16 mouse cellular contexts compared by ENCODE assay signal in the genomic region with DNA sequence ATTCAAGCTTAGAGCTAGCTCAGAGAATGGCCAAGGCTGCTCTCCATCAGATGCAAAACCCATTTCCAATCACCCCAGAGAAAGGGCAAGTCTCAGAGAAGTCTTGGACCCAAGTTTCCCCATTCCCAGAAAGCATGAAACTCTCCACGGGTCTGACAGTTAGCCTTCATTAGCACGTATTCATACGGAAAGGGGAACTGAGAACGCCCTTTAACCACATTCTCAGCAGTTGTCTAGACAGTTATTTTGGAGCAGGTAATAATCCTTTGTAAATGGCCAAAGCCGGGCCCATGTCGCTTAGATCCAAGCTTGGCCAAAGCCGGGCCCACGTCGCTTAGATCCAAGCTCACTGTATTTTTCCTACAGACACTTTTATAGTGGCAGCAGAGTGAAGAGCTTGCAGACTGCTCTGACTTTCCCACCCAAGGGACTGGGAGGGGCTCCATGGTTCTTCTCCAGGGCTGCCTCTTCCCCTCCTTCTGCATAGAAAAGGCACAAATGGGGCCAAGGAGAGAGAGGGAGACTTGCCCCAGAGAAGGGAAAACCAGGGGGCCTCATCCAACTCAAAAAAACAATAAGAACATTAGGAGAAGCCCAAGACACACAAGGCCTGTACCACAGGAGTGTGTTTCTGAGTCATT. TPM values are rescaled to one million over a fixed set of nuclear protein-coding genes. Genes with fewer than 3 reads are reported as not detected.
DNase-seq lines count a peak whose midpoint lies in the region; TF ChIP-seq lines count a peak whose summit lies in the region.
"Had no signal": no experiment of that assay in that cellular context is flagged by ENCODE, and none has a peak within 500 bp of the region (broad histone marks: within the 10 kb centered on the region; RNA-seq: fewer than 3 reads in every experiment).

No protein-coding gene starts in this region.

- no peak overlapping the region for H3K4me3 ChIP-seq in gastrocnemius, adult 2 months
- H3K4me3 ChIP-seq: limb, embryonic 15.5 days; lung, embryonic 15.5 days; midbrain, embryonic 13.5 days; neural tube, embryonic 12.5 days had no signal

- TF ChIP-seq CTCF in gastrocnemius, adult 2 months (IDR thresholded peaks at IDR 0.05) = no peak

- intact Hi-C loops in gastrocnemius, adult 2 months (cut with DNase I) = no loop called here
- intact Hi-C loops in heart, postnatal 36 days (cut with DNase I) = no loop called here

- peak overlapping the region; percentile 36 for H3K27ac ChIP-seq in gastrocnemius, adult 2 months
- H3K27ac ChIP-seq: limb, embryonic 15.5 days; lung, embryonic 15.5 days; midbrain, embryonic 13.5 days; neural tube, embryonic 12.5 days had no signal

- peak; percentile 24 to 48 for DNase-seq in spleen, postnatal 36 days (ENCODE audit: low spot score in 2 of 2)
- DNase-seq in spleen, postnatal 4 days (ENCODE audit: low spot score in 2 of 2) = no peak
- peak; percentile 81 for DNase-seq in gastrocnemius, adult 2 months
- peak; percentile 39 to 53 for DNase-seq in heart, postnatal 36 days
- peak; percentile 28 for DNase-seq in testis, postnatal 14 days (ENCODE audit: low spot score)
- DNase-seq in kidney, postnatal 36 days = no peak
- DNase-seq in cerebellum, postnatal 36 days = no peak
- DNase-seq in adrenal gland, adult 2 months = no peak
- DNase-seq: cerebellum, adult 11-12 months; kidney, postnatal 14 days; right cerebral cortex, adult 18-20 months; thymus, postnatal 36 days had no signal

RNA-seq across cellular contexts. Expression of gene Snx18, which starts 46.2 kb away (rescaled TPM):
- 10 to 100 TPM in 1 of 2 experiments, 1 to 10 TPM in 1; 9.2 to 13.6 TPM for total RNA-seq in gastrocnemius, adult 2 months (2021)
- 10 to 100 TPM; 21.4 to 21.8 TPM for total RNA-seq in heart, postnatal 36 days (2021)
- 10 to 100 TPM; 21.5 to 23.2 TPM for total RNA-seq in adrenal gland, adult 2 months (2021)
- polyA plus RNA-seq in adrenal gland, adult 2 months (2012; rRNA removed) = 19.5 and 23.3 TPM in 2 replicates

Comparison
In these comparisons a context has a peak if more than half of its experiments do, and no peak if none do; other contexts are left out.
1. DNase-seq: peak in spleen, postnatal 36 days (2 of 2), gastrocnemius, adult 2 months (single experiment), heart, postnatal 36 days (2 of 2) and testis, postnatal 14 days (single experiment); none in spleen, postnatal 4 days (0 of 2), kidney, postnatal 36 days (0 of 2), cerebellum, postnatal 36 days (0 of 2) and adrenal gland, adult 2 months (single experiment).